Mouse (Mus musculus): ENCODE measurements at regions not wholly inside any gene's neighbourhood (a gene's known extent, or its start where the extent isn't known, plus 50 kb on each side); places are given as distances from the start of the nearest gene placed in this dataset.

GRCm38 (mm10) chr11:82596801-82597200 lies 167.3 kb downstream of the Cct6b start:
- ATAC-seq (ENCODE audit: insufficient number of reproducible peaks, low FRiP score, low TSS enrichment): no peak

DNA sequence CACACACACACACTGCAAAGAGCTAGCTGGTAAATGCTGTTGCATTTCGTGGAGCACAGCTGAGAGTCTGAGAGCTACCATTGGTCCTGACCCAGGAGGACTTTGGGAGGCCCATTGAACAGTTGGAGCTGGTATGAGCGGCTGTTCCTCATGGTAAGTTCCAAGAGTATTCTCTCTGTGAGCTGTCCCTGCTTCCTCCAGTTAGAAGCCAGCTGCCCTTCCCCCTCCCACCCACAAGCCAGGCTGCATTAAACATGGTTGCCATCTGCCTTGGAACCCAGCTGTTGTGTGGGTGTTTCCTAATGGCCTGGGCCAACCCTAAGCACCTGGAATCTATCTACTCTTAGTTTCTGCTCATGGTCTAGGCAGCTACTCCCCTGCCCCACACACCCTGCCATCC lies 174.4 kb downstream of the Cct6b start:
- ATAC-seq (ENCODE audit: insufficient number of reproducible peaks, low FRiP score, low TSS enrichment): no peak

DNA sequence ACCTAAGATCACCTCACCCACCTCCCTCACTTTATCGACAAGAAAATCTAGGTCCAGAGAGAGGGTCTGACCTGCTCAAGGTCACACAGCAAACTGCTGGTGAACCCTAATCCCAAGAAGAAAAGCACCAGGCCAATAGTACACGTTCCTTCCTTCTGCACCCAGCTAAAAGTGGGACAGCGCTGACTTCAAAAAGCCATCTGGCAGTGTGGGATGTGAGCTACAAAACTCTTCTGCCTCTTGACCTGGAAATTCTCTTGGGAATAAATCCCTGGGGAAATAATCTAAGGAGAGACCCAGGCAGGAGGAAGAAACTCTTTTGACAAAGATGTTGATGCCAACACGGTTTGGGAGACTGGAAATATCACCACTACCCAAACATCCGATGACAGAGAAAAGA lies 175.4 kb downstream of the Cct6b start:
- ATAC-seq (ENCODE audit: insufficient number of reproducible peaks, low FRiP score, low TSS enrichment): no peak

DNA sequence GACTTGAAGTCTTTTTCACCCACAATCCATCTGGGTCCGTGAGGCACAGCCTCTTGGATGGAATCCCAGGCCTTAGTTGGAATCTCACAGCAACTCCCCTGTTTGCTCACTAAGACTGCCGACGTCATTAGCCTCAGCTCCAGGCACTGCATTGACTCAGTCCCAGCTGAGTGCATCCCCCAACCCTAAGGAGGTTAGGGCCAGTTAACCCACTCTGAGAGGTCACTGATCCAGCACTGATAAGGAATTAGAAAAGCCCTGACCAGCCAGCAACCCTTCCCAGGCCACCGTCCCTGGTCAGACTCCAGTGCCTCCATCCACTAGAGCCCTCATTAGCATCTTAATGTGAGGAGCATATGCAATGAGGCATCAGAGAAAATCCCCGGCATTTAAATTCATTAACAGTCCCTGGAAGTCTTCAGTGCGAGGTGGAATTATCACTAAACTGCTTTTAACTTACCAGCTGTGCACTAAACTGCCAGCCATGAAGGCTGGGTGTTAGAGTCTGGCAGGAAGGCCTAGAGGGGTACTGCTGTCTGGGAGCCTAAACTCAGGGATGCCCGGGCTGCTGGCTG lies 184.2 kb downstream of the Cct6b start:
- ATAC-seq (ENCODE audit: insufficient number of reproducible peaks, low FRiP score, low TSS enrichment): no peak

DNA sequence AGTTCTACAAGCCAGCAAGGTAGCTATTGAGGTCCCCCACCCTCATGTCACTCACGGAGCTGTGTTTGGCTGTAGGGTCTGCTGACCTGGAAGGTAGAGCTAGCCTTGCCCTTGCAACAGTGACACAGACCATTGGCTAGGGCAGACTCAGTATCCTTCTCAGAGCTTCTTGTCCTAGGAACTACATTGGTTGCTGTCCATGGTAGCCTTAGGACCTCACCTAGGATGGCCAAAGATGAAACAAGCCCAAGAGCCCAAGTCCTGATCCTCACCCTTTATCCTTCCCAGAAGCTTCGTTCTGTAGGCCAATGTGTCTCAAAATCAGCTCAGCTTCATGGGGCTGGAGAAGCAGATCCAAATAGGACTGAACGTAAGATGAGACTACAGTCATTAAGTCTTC lies 187.3 kb downstream of the Tmem132e start:
- no peak for ATAC-seq (ENCODE audit: insufficient number of reproducible peaks, low FRiP score, low TSS enrichment)

DNA sequence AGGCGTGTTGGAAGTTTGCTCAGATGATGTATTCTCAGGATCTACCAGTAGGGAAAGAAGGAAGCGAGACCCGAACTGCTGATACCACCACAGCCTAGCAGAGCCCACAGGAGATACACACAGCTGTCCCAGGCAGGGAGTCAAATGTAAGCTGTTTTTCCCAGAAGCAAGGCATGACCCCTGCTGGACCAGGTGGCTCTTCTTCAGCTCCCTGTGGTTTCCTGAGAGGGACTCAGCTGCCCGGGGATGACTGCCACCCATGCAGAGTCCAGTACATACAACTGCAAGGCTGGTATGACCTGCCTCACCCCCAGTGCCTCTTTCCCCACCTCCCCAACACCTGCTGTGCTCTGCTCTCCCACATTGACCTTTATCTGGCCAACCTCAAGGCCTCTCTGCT lies 184.4 kb downstream of the Tmem132e start:
- ATAC-seq (ENCODE audit: insufficient number of reproducible peaks, low FRiP score, low TSS enrichment): no peak

GRCm38 (mm10) chr11:82571525-82571924 lies 182.8 kb downstream of the Tmem132e start:
- ATAC-seq (ENCODE audit: insufficient number of reproducible peaks, low FRiP score, low TSS enrichment): no peak

DNA sequence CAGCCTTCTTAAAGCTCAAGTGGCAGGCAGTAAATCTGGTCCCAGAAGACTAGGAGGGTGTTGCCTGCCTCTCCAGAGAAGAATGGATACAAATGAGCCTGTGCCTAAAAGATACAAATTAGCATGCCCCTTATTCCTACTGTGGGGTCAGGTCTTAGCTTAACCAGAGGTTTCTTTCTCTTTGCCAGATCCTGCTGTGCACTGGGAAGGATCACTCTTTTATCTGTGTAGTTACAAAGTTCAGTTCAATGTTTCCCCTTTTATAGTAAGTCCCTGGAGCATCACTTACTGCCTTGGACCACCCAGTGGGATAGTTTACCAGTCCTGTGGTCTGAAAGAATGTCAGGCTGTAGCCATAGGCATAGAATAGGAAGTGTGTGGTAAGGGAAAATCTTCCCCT lies 181.1 kb downstream of the Tmem132e start:
- ATAC-seq (ENCODE audit: insufficient number of reproducible peaks, low FRiP score, low TSS enrichment): no peak

DNA sequence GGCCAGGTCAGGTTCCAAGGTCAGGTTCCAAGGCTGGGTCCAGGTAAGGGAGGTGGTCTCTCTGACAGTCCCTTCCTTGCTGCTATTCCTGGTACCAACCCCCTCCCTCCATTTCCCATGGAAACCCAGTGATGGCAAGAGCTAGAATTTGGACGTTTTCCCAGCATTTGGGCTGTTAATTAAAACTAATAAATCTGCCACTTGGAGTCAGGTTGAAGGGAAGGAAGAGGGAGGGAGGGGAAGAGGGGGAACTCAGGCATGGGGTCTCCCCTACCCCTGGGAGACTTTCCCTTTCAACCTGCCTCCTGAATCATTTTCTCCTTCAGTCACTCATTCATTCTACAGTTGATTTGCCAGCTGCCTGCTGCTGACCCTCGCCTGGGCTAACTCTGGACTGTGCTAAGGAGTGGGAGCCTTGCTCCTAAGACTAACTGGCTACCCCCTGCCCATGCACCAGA lies 179.5 kb downstream of the Tmem132e start:
- no peak for ATAC-seq (ENCODE audit: insufficient number of reproducible peaks, low FRiP score, low TSS enrichment)

GRCm38 (mm10) chr11:82567014-82567685 lies 178.4 kb downstream of the Tmem132e start:
- ATAC-seq (ENCODE audit: insufficient number of reproducible peaks, low FRiP score, low TSS enrichment): no peak

- ATAC-seq (ENCODE audit: insufficient number of reproducible peaks, low FRiP score, low TSS enrichment): no peak
Observed at GRCm38 (mm10) chr11:82566092-82566491, 177.4 kb downstream of the Tmem132e start.

DNA sequence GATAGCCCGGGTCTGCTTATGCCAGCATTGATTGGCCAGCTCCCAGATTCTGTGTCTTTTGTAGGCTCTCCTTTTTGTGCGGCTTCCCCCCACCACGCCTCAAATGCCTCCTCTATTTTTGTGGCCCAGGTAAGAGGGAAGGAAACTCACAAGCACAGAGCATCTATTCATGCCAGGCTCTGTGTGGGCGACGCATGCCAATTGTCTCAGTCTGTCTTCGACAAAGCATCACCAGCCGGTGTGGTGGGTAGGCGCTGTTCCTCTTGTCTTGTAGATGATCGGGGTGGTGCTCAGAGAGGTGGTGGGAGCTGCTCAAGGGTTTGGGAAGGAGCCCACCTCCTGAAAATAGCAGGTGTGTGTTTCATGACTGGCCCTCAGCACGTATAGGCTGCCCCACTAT lies 175.5 kb downstream of the Tmem132e start:
- no peak for ATAC-seq (ENCODE audit: insufficient number of reproducible peaks, low FRiP score, low TSS enrichment)

DNA sequence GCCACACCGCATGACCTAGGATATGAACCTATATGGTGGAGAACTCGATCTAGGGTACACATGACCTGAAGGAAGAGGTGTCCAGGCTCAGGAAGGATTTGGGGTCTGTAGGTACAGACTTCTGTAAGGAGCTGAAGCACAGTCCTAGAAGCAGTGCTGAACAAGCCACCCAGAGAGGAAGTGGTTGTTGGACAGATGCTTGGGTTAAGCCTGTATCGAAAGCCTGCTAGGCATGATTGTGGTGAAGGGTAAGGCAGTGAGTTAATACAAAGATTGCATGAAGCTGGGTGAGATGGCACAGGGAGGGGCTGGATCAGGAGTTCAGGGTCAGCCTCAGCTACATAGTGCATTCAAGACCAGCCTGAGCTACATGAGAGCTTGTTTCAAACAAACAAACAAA lies 153.3 kb downstream of the Tmem132e start:
- no peak for ATAC-seq (ENCODE audit: insufficient number of reproducible peaks, low FRiP score, low TSS enrichment)

DNA sequence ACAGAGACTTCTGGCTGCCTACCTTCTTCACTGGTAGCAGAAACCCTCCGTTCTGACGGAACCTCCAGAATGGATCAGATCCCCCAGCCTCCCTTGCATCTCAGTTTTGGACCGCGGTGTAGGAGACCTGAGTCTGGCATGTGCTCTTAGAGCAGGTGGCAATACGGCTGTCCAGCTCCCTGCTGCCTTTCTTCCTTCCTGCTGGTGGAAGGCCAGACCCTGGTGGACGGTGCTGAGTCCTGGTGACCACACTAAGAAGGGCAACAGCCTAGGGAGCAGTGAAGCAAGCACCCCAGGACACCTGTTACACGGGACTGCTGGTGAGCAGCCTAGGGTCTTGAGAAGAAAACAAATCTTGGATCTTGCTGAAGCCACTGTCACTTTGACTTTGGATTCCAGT lies 152.7 kb downstream of the Tmem132e start:
- ATAC-seq (ENCODE audit: insufficient number of reproducible peaks, low FRiP score, low TSS enrichment): peak; percentile 78; the same call in 1 of the 2 replicates

DNA sequence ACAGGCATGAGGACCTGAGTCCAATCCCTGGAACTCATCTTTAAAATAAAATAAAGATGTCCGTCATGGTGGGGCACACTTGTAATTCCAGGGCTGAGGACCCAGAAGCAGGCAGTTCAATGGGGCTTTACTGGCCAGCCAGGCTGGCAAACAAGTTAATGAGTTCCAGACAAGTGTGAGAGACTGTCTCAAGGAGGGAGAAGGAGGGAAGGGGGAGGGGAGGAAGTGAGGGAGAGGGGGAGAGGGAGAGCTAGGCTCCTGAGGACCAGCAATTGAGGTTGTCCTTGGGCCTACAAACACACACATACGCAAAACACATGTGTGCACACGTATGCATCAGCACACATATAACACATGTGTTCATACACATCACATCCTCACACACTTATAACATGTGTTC lies 149.2 kb downstream of the Tmem132e start:
- ATAC-seq (ENCODE audit: insufficient number of reproducible peaks, low FRiP score, low TSS enrichment): no peak

- ATAC-seq (ENCODE audit: insufficient number of reproducible peaks, low FRiP score, low TSS enrichment): no peak
Observed at GRCm38 (mm10) chr11:82523200-82523802, 134.6 kb downstream of the Tmem132e start.

GRCm38 (mm10) chr11:82521383-82521782 lies 132.7 kb downstream of the Tmem132e start:
- ATAC-seq (ENCODE audit: insufficient number of reproducible peaks, low FRiP score, low TSS enrichment): peak; percentile 74

GRCm38 (mm10) chr11:82518691-82519090 lies 130.0 kb downstream of the Tmem132e start:
- ATAC-seq (ENCODE audit: insufficient number of reproducible peaks, low FRiP score, low TSS enrichment): no peak

DNA sequence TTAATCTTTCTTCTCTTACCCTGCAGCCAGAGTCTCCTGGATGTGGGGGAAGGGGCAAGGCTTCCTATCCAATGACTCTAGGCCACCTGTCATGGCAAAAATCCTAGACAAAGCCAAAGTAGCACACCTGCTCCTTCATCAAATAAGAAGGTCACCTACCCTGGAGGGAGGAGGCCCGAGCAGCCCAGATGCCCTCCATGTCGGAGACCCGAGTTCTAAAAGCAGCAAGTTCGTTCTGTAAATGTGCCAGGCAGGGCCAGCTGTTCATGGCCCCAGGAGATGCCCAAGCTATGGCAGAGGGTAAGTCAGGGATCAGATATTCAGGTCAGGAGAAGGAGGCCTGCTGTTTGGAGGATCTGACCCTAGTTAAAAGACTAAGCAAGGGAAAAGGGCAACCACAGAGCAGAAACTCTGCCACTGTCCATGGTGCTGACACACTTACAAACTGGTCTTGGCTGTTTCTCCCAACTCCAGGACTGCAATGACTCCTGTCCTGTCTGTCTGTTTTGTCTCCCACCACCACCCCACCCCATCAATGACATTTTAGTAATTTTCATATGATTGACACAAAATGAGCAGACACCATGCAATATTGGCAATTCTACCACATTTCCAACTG lies 125.9 kb downstream of the Tmem132e start:
- ATAC-seq (ENCODE audit: insufficient number of reproducible peaks, low FRiP score, low TSS enrichment): no peak

DNA sequence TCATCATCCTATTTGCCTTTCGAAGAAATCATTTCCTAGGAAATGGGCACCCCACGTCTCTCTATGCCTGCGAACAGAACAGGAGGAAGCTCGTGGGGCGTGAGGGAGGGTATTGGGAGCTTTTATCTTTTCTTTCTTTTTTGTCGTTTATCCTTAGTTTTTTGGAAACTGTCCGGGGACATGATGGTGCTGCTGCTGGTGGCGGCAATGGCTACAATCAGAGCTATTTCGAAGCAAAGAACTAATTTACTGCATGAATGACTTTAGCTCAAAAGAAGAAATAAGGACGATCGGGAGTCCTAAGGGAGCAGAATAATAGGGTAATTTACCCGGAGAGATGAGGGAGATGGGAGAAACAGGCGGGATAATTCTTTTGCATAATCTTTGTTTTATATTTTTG lies 119.9 kb downstream of the Tmem132e start:
- ATAC-seq (ENCODE audit: insufficient number of reproducible peaks, low FRiP score, low TSS enrichment): no peak
